Mouse (Mus musculus) CH12.LX (cell line): ENCODE data around the gene Cep63. TPM values are rescaled to one million over a fixed set of nuclear protein-coding genes. Genes with fewer than 3 reads are reported as not detected.

Source experiments
- DNase-seq: peaks from one replicate; pipeline ENCODE4 v3.0.0-alpha.2; 2013; ENCODE audit errors: extremely low read depth
- H3K27ac ChIP-seq: 2 replicates; pipeline ENCODE4 v1.5.1; 2012; ENCODE audit warnings: low read depth, mild to moderate bottlenecking, control low read depth, moderate library complexity; ENCODE audit not compliant: insufficient read depth
- H3K27me3 ChIP-seq: replicated peaks from 2 replicates; pipeline ENCODE3; 2012; ENCODE audit warnings: inconsistent platforms
- H3K36me3 ChIP-seq, 2 experiments: replicated peaks in 1 of 2; 2 replicates each; pipeline versions ENCODE3 to v1.6.1; 2012; ENCODE audit warnings: inconsistent platforms in 1 of 2, low read length in 1 of 2, mild to moderate bottlenecking in 1 of 2, mixed read lengths in 1 of 2, moderate library complexity in 1 of 2; ENCODE audit not compliant: control insufficient read depth in 1 of 2, insufficient read depth in 1 of 2
- H3K4me1 ChIP-seq, 2 experiments: 2 replicates each; pipeline ENCODE4 v1.6.1; 2012; ENCODE audit warnings: inconsistent platforms in 1 of 2, moderate library complexity in 1 of 2; ENCODE audit not compliant: insufficient read depth in 2 of 2, control insufficient read depth in 1 of 2
- H3K4me2 ChIP-seq: 2 replicates; pipeline ENCODE4 v1.6.1; 2012; ENCODE audit warnings: low read depth, mild to moderate bottlenecking, control low read depth; ENCODE audit not compliant: poor library complexity, insufficient read depth, severe bottlenecking
- H3K4me3 ChIP-seq, 3 experiments: fragments of 150-350 bp in 1 of 3; sonication (generic) in 1 of 3; replicated peaks in 1 of 3; 2 replicates each; pipeline versions ENCODE3 to v1.5.1; 2011 to 2012; ENCODE audit warnings: low read depth in 2 of 3, low read length in 2 of 3, mild to moderate bottlenecking in 2 of 3, moderate library complexity in 2 of 3, control low read depth in 1 of 3, improper control_type of control experiment in 1 of 3, inconsistent platforms in 1 of 3, mixed read lengths in 1 of 3; ENCODE audit not compliant: poor library complexity in 1 of 3
- H3K79me2 ChIP-seq: replicated peaks from 2 replicates; pipeline ENCODE4 v1.6.1; 2012; ENCODE audit warnings: mild to moderate bottlenecking, moderate library complexity; ENCODE audit not compliant: control insufficient read depth, poor library complexity, insufficient read depth, severe bottlenecking; ENCODE audit errors: extremely low read depth
- H3K9ac ChIP-seq: 2 replicates; pipeline ENCODE4 v1.6.1; 2012; ENCODE audit warnings: low read depth, mild to moderate bottlenecking, control low read depth, moderate library complexity; ENCODE audit not compliant: insufficient read depth
- H3K9me3 ChIP-seq: replicated peaks from 2 replicates; pipeline ENCODE3; 2012; ENCODE audit warnings: low read length, inconsistent platforms, mixed read lengths
- BHLHE40 ChIP-seq: IDR thresholded peaks from 2 replicates; pipeline ENCODE4 v1.6.1; 2011; ENCODE audit warnings: mild to moderate bottlenecking, low read depth, low read length, improper control_type of control experiment
- E2F4 ChIP-seq: IDR thresholded peaks from 2 replicates; pipeline ENCODE4 v1.6.1; 2011; ENCODE audit warnings: low read depth, low read length, improper control_type of control experiment; ENCODE audit not compliant: insufficient replicate concordance
- EP300 ChIP-seq: IDR thresholded peaks from 2 replicates; pipeline ENCODE4 v1.6.1; 2011; ENCODE audit warnings: low read length, improper control_type of control experiment
- IRF4 ChIP-seq: IDR thresholded peaks from 2 replicates; pipeline ENCODE4 v1.6.1; 2014; ENCODE audit warnings: low read depth, mild to moderate bottlenecking, inconsistent platforms, low read length, improper control_type of control experiment
- JUND ChIP-seq: conservative IDR thresholded peaks from 2 replicates; pipeline ENCODE4 v1.6.1; 2011; ENCODE audit warnings: low read depth, low read length, improper control_type of control experiment
- MEF2A ChIP-seq: IDR thresholded peaks from 2 replicates; pipeline ENCODE4 v1.6.1; 2014; ENCODE audit warnings: low read depth, mild to moderate bottlenecking, inconsistent platforms, low read length, improper control_type of control experiment, borderline replicate concordance
- MYC ChIP-seq: IDR thresholded peaks from 2 replicates; pipeline ENCODE4 v1.6.1; 2011; ENCODE audit warnings: low read depth, mild to moderate bottlenecking, improper control_type of control experiment, low read length
- NELFE ChIP-seq: IDR thresholded peaks from 2 replicates; pipeline ENCODE4 v1.6.1; 2011; ENCODE audit warnings: low read depth, low read length, improper control_type of control experiment
- PAX5 ChIP-seq: IDR thresholded peaks from 2 replicates; pipeline ENCODE4 v1.6.1; 2012; ENCODE audit warnings: low read length, inconsistent platforms, mixed read lengths
- POLR2A ChIP-seq: IDR thresholded peaks from 2 replicates; pipeline ENCODE4 v1.6.1; 2011; ENCODE audit warnings: low read depth, mild to moderate bottlenecking, improper control_type of control experiment, low read length
- POLR2AphosphoS2 ChIP-seq: IDR thresholded peaks from 2 replicates; pipeline ENCODE4 v1.6.1; 2011; ENCODE audit warnings: low read depth, low read length, improper control_type of control experiment
- RAD21 ChIP-seq: IDR thresholded peaks from 2 replicates; pipeline ENCODE4 v1.6.1; 2011; ENCODE audit warnings: low read depth, mild to moderate bottlenecking, low read length, improper control_type of control experiment, moderate library complexity
- SIN3A ChIP-seq: IDR thresholded peaks from 2 replicates; pipeline ENCODE4 v1.6.1; 2012; ENCODE audit warnings: low read length, improper control_type of control experiment, inconsistent platforms
- TBP ChIP-seq: conservative IDR thresholded peaks from 2 replicates; pipeline ENCODE4 v1.6.1; 2011; ENCODE audit warnings: low read depth, low read length, improper control_type of control experiment
- TCF12 ChIP-seq: IDR thresholded peaks from 2 replicates; pipeline ENCODE4 v1.6.1; 2014; ENCODE audit warnings: low read depth, mild to moderate bottlenecking, inconsistent platforms, low read length, improper control_type of control experiment
- UBTF ChIP-seq: IDR thresholded peaks from 2 replicates; pipeline ENCODE4 v1.6.1; 2012; ENCODE audit warnings: low read depth, mild to moderate bottlenecking, inconsistent platforms, low read length, improper control_type of control experiment, moderate library complexity
- USF1 ChIP-seq: IDR thresholded peaks from 2 replicates; pipeline ENCODE4 v1.6.1; 2014; ENCODE audit warnings: low read depth, mild to moderate bottlenecking, inconsistent platforms, low read length, improper control_type of control experiment
- ZKSCAN1 ChIP-seq: IDR thresholded peaks from 2 replicates; pipeline ENCODE4 v1.6.1; 2012; ENCODE audit warnings: low read depth, inconsistent platforms, low read length, improper control_type of control experiment, borderline replicate concordance
- ZMIZ1 ChIP-seq: IDR thresholded peaks from 2 replicates; pipeline ENCODE4 v1.6.1; 2012; ENCODE audit warnings: low read depth, mild to moderate bottlenecking, inconsistent platforms, low read length, improper control_type of control experiment
- dilution Hi-C: fragments of 300-500 bp; cut with MboI; formaldehyde crosslinking; loops from 2 replicates; pipeline ENCODE4 v1.14.3; 2020; ENCODE audit warnings: low sequenced_read_pairs; ENCODE audit not compliant: extremely low pct_unique_long_range_greater_than_20kb, extremely low pct_ligation_motif_present
- in situ Hi-C: fragments of 300-500 bp; cut with MboI; formaldehyde crosslinking; loops from 3 replicates; pipeline ENCODE4 v1.14.3; 2019; ENCODE audit warnings: low sequenced_read_pairs, low pct_ligation_motif_present, low pct_unique_long_range_greater_than_20kb, mixed read lengths
- polyA plus RNA-seq: library from polyadenylated mRNA; unstranded; fragments of >175 nt; gene quantifications from 2 replicates; pipeline ENCODE4 v1.2.1, GENCODE M21; 2012; ENCODE audit warnings: low read depth; ENCODE audit not compliant: insufficient read length
- total RNA-seq, 2 experiments: library from RNA; depleted of rRNA; stranded (reverse); fragments of 300-350 nt in 1 of 2; fragments of >200 nt in 1 of 2; gene quantifications; 2 replicates each; pipeline ENCODE4 v1.2.3; 2012 to 2014

Cep63 gene
- total and polyA plus RNA-seq, 3 experiments: 18.7 to 45.6 (median 27.3) TPM

GRCm38 (mm10) chr9:102621385-102621784 lies 4.9 kb downstream of the Cep63 start:
- in situ Hi-C loops: no loop called here
- no peak overlapping the region for H3K4me2 ChIP-seq
- dilution Hi-C loops: no loop called here
- peaks cover 9% of the 10 kb centered on the region for H3K79me2 ChIP-seq
- no peak overlapping the region for H3K9ac ChIP-seq
- no peak overlapping the region for H3K4me3 ChIP-seq
- DNase-seq: no peak
- no peak overlapping the region for H3K27ac ChIP-seq
- H3K27me3 ChIP-seq: no peaks in the 10 kb centered on the region
- TF ChIP-seq E2F4 (no peak), TBP (no peak), ZKSCAN1 (no peak), USF1 (no peak), EP300 (no peak), MEF2A (no peak), SIN3A (no peak), POLR2AphosphoS2 (no peak), UBTF (no peak), POLR2A (no peak), RAD21 (no peak), BHLHE40 (no peak), NELFE (no peak), MYC (no peak)
- peaks cover 3 to 12% of the 10 kb centered on the region in 2 experiments for H3K36me3 ChIP-seq
- H3K4me1 ChIP-seq: peaks cover 0 to 70% of the 10 kb centered on the region in 2 experiments; a peak in 3 of 4 replicates
- H3K9me3 ChIP-seq: no peaks in the 10 kb centered on the region

GRCm38 (mm10) chr9:102616267-102616666 lies 10.1 kb downstream of the Cep63 start:
- TF ChIP-seq IRF4: no peak
- no peak for TF ChIP-seq JUND
- no peak for TF ChIP-seq ZMIZ1
- TF ChIP-seq BHLHE40: no peak
- TF ChIP-seq TCF12: no peak
- TF ChIP-seq PAX5: no peak
- Histone ChIP-seq H3K27ac (no peak overlapping the region; the same call in 1 of the 2 replicates), H3K4me1 (peaks cover 0 to 67% of the 10 kb centered on the region in 2 experiments; a peak in 2 of 4 replicates), H3K9me3 (no peaks in the 10 kb centered on the region), H3K36me3 (peaks cover 17 to 45% of the 10 kb centered on the region in 2 experiments), H3K4me3 (no peak overlapping the region), H3K27me3 (no peaks in the 10 kb centered on the region), H3K9ac (no peak overlapping the region), H3K79me2 (no peaks in the 10 kb centered on the region), H3K4me2 (no peak overlapping the region)
- in situ Hi-C loops: no loop called here
- DNase-seq: no peak
- dilution Hi-C loops: no loop called here
